Mouse (Mus musculus): Measurements from ENCODE around the gene Ankrd52. TPM values are rescaled to one million over a fixed set of nuclear protein-coding genes. Genes with fewer than 3 reads are reported as not detected.

Ankrd52 gene
- total and polyA plus RNA-seq, 2 experiments from 2014 or later: 7.7 to 32.6 TPM

- 26% methylated on average over 4 of the region's 4 CpGs for WGBS
- Histone ChIP-seq H3K4me3 (ENCODE audit: low read depth, low read length) (peak overlapping the region; percentile 99), H3K4me1 (ENCODE audit: insufficient read depth) (peaks cover 24% of the 10 kb centered on the region), H3K36me3 (ENCODE audit: insufficient read depth) (peaks cover 29% of the 10 kb centered on the region), H3K27me3 (ENCODE audit: insufficient read depth, low read length) (no peaks in the 10 kb centered on the region), H3K27ac (ENCODE audit: low read depth, low read length) (peak overlapping the region; percentile 97), H3K4me2 (ENCODE audit: low read depth) (peak overlapping the region; percentile 95), H3K9ac (peak overlapping the region; percentile 94; the same call in 1 of the 2 replicates), H3K9me3 (ENCODE audit: low read length) (no peaks in the 10 kb centered on the region)
- TF ChIP-seq CTCF (IDR thresholded peaks at IDR 0.05; ENCODE audit: low read depth): no peak
- DNase-seq (no peak), ATAC-seq (no peak)
Measured at GRCm38 (mm10) chr10:128410560-128410845, 33.6 kb downstream of the Ankrd52 start.

- H3K27ac ChIP-seq (ENCODE audit: low read depth, low read length): peak within 1 kb of the TSS; percentile 97
- H3K9ac ChIP-seq: peak within 1 kb of the TSS; percentile 94
- no peaks in the 10 kb centered on the region for H3K9me3 ChIP-seq (ENCODE audit: low read length)
- peak within 1 kb of the TSS; percentile 99 for H3K4me3 ChIP-seq (ENCODE audit: low read depth, low read length)
- DNase-seq (peak; percentile 98), ATAC-seq (peak; percentile 89)
- peak within 1 kb of the TSS; percentile 95 for H3K4me2 ChIP-seq (ENCODE audit: low read depth)
- no peaks in the 10 kb centered on the region for H3K27me3 ChIP-seq (ENCODE audit: insufficient read depth, low read length)
- no peak for TF ChIP-seq CTCF (IDR thresholded peaks at IDR 0.05; ENCODE audit: low read depth)
- peaks cover 24% of the 10 kb centered on the region for H3K4me1 ChIP-seq (ENCODE audit: insufficient read depth)
- H3K36me3 ChIP-seq (ENCODE audit: insufficient read depth): peaks cover 29% of the 10 kb centered on the region
- WGBS: under 1% methylated on average over 50 of the region's 50 CpGs
Measured at GRCm38 (mm10) chr10:128411211-128412054, 34.5 kb downstream of the Ankrd52 start, which contains the start of the genes Nabp2 and Rnf41. Gene Nabp2 (minus strand): TSS chr10:128411492. Gene Rnf41 (plus strand): TSS chr10:128411657.

DNA sequence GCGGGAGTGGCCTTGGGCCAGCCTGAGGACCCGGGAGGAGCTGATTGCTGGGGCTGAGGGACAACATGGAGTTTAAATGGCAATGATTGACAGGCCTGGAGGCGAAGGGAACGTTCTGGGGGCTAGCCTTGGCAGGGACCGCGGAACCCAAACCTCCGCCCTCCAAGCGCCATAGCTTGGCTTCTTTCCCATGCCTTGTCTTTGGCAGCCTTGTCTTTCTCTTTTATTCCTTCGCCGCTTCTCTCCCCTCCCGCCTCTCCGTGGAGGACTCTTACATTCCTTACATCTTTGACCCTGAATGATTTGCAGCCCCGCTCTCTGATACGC, 35.1 kb downstream of the Ankrd52 start:
- peaks cover 24% of the 10 kb centered on the region for H3K4me1 ChIP-seq (ENCODE audit: insufficient read depth)
- peak overlapping the region; percentile 95 for H3K4me2 ChIP-seq (ENCODE audit: low read depth)
- no peaks in the 10 kb centered on the region for H3K27me3 ChIP-seq (ENCODE audit: insufficient read depth, low read length)
- DNase-seq: peak; percentile 57
- H3K36me3 ChIP-seq (ENCODE audit: insufficient read depth): peaks cover 32% of the 10 kb centered on the region
- peak overlapping the region; percentile 97 for H3K27ac ChIP-seq (ENCODE audit: low read depth, low read length)
- TF ChIP-seq CTCF (IDR thresholded peaks at IDR 0.05; ENCODE audit: low read depth): no peak
- no peaks in the 10 kb centered on the region for H3K9me3 ChIP-seq (ENCODE audit: low read length)
- 0% methylated on average over 14 of the region's 14 CpGs for WGBS
- no peak for ATAC-seq
- peak overlapping the region; percentile 99 for H3K4me3 ChIP-seq (ENCODE audit: low read depth, low read length)
- peak overlapping the region; percentile 94 for H3K9ac ChIP-seq

DNA sequence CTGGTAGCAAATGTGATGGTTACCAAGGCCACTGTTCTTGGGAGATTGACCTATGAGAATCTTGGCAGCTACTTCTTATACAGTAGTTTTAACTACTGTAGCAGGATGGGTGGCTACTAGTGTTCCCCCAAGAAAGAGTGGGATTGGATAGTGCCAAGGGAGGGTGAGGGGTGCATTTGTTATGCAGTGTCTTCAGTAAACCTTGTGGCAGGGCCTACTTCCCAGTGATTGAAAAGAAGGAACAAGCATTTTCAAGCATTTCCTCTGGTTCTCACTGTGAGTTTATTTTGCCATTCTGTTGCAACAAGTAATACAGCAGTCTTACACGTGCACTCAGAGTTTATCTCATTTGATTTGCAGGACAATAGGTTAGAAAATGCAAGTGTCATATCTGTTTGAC, 35.6 kb downstream of the Ankrd52 start:
- Histone ChIP-seq H3K4me2 (ENCODE audit: low read depth) (peak overlapping the region; percentile 95), H3K4me1 (ENCODE audit: insufficient read depth) (peaks cover 24% of the 10 kb centered on the region), H3K27me3 (ENCODE audit: insufficient read depth, low read length) (no peaks in the 10 kb centered on the region), H3K9ac (peak overlapping the region; percentile 94), H3K4me3 (ENCODE audit: low read depth, low read length) (peak overlapping the region; percentile 99), H3K27ac (ENCODE audit: low read depth, low read length) (peak overlapping the region; percentile 97), H3K36me3 (ENCODE audit: insufficient read depth) (peaks cover 36% of the 10 kb centered on the region), H3K9me3 (ENCODE audit: low read length) (no peaks in the 10 kb centered on the region)
- no peak for TF ChIP-seq CTCF (IDR thresholded peaks at IDR 0.05; ENCODE audit: low read depth)
- ATAC-seq: no peak
- 19% methylated on average over 1 of the region's 1 CpGs for WGBS
- DNase-seq: no peak

GRCm38 (mm10) chr10:128413076-128413475, 36.2 kb downstream of the Ankrd52 start:
- ATAC-seq (no peak), DNase-seq (no peak)
- Histone ChIP-seq H3K9me3 (ENCODE audit: low read length) (no peaks in the 10 kb centered on the region), H3K9ac (peak overlapping the region; percentile 94; the same call in 1 of the 2 replicates), H3K4me3 (ENCODE audit: low read depth, low read length) (no peak overlapping the region), H3K27me3 (ENCODE audit: insufficient read depth, low read length) (no peaks in the 10 kb centered on the region), H3K4me2 (ENCODE audit: low read depth) (peak overlapping the region; percentile 95), H3K36me3 (ENCODE audit: insufficient read depth) (peaks cover 31% of the 10 kb centered on the region), H3K27ac (ENCODE audit: low read depth, low read length) (no peak overlapping the region), H3K4me1 (ENCODE audit: insufficient read depth) (peaks cover 24% of the 10 kb centered on the region)
- 32% methylated on average over 1 of the region's 1 CpGs for WGBS
- no peak for TF ChIP-seq CTCF (IDR thresholded peaks at IDR 0.05; ENCODE audit: low read depth)

DNA sequence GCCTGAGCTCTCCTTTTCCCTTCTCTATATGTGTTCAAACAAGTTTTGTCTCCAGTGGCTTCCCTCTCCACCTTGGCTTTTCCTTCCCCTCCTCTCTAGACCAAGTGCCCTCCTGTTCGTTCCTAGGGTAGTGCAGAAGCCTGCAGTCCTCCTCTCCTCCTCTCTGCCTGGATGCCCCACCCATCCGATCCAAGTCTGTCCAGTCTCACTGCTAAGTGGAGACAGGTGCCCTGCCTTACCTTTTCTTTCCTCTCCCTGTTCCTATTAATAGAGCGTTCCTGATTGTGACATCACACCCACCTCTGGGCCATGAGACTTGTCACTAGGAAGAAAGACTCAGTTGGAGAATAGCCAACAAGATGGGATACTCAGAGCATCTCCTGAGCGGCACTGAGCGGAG, 37.9 kb downstream of the Ankrd52 start:
- H3K4me3 ChIP-seq (ENCODE audit: low read depth, low read length): no peak overlapping the region
- H3K9me3 ChIP-seq (ENCODE audit: low read length): no peaks in the 10 kb centered on the region
- 90% methylated on average over 5 of the region's 5 CpGs for WGBS
- H3K27ac ChIP-seq (ENCODE audit: low read depth, low read length): no peak overlapping the region
- H3K27me3 ChIP-seq (ENCODE audit: insufficient read depth, low read length): no peaks in the 10 kb centered on the region
- H3K4me1 ChIP-seq (ENCODE audit: insufficient read depth): peaks cover 17% of the 10 kb centered on the region
- H3K36me3 ChIP-seq (ENCODE audit: insufficient read depth): peaks cover 43% of the 10 kb centered on the region
- H3K4me2 ChIP-seq (ENCODE audit: low read depth): no peak overlapping the region
- ATAC-seq (no peak), DNase-seq (no peak)
- no peak for TF ChIP-seq CTCF (IDR thresholded peaks at IDR 0.05; ENCODE audit: low read depth)
- H3K9ac ChIP-seq: no peak overlapping the region

DNA sequence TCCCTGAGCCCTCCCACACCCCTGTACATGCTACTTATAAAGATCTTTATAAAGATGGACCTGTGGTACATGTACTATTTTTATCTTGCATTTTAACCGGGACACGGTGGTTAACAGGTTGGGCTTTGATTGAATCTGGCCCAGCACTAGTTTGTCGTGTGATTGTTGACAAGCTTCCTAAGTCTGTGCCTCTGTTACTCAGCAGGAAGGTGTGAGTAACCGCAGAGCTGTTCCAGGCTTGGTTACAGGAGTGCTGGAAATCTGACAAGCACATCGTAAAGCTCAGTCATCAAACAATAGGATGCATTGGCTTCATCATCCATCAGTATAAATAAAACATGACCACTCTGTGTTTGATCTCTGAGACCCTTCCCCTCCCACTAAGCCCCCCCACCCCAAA, 45.5 kb downstream of the Ankrd52 start:
- Histone ChIP-seq H3K4me2 (ENCODE audit: low read depth) (no peak overlapping the region), H3K36me3 (ENCODE audit: insufficient read depth) (peaks cover 67% of the 10 kb centered on the region), H3K4me3 (ENCODE audit: low read depth, low read length) (no peak overlapping the region), H3K9me3 (ENCODE audit: low read length) (no peaks in the 10 kb centered on the region), H3K9ac (no peak overlapping the region), H3K27ac (ENCODE audit: low read depth, low read length) (no peak overlapping the region), H3K4me1 (ENCODE audit: insufficient read depth) (no peaks in the 10 kb centered on the region), H3K27me3 (ENCODE audit: insufficient read depth, low read length) (no peaks in the 10 kb centered on the region)
- ATAC-seq (no peak), DNase-seq (no peak)
- TF ChIP-seq CTCF (IDR thresholded peaks at IDR 0.05; ENCODE audit: low read depth): no peak
- 80% methylated on average over 5 of the region's 5 CpGs for WGBS

All from forebrain, postnatal 0 days (tissue).